Mouse (Mus musculus) lung, postnatal 0 days (tissue): ENCODE results near the gene Agbl1.

Experiments
- CTCF ChIP-seq: IDR thresholded peaks from 2 replicates; pipeline ENCODE4 v1.5.1; 2016; ENCODE audit warnings: antibody characterized with exemption, mild to moderate bottlenecking
- EP300 ChIP-seq: IDR thresholded peaks from 2 replicates; pipeline ENCODE4 v1.6.1; 2016; ENCODE audit warnings: antibody characterized with exemption, mild to moderate bottlenecking, control low read depth

DNA sequence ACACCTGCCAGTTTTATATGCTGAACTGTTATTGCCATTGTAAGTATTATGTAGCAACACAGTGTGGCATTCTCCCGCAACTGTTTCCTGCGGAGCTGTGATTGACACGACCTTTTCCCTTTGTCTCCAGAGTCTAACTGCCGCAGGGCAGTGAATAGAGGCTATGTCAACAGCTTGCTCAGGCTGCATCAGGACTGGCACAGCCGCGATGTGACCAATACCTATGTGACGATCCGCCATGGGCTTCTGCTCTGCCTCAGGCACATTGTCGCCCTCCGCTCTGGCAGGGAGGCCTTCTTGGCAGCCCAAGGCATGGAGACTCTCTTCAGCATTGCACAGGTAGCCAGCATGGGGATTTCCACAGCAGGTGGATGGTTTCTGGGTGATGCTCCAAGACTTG, 179.3 kb downstream of the Agbl1 start:
- no peak for TF ChIP-seq CTCF
- TF ChIP-seq EP300: no peak
